Mouse (Mus musculus): ENCODE data around the gene Plcb4. TPM values are rescaled to one million over a fixed set of nuclear protein-coding genes. Genes with fewer than 3 reads are reported as not detected.

Plcb4 gene
- polyA plus RNA-seq, 1 experiment from 2014 or later = 13.8 TPM

- no peak overlapping the region for H3K4me3 ChIP-seq (ENCODE audit: low read depth, low read length)
Measured at GRCm38 (mm10) chr2:135711049-135711924, 52.5 kb downstream of the Plcb4 start.

GRCm38 (mm10) chr2:135711925-135712288 is 53.1 kb downstream of the Plcb4 start:
- DNase-seq (ENCODE audit: low spot score) (peak; percentile 98), ATAC-seq (peak; percentile 94)
- 8% methylated on average over 8 of the region's 8 CpGs for WGBS
- peak overlapping the region; percentile 90 for H3K27ac ChIP-seq (ENCODE audit: low read length)
- no peak overlapping the region for H3K4me3 ChIP-seq (ENCODE audit: low read depth, low read length)
- H3K27me3 ChIP-seq (replicated peaks; ENCODE audit: insufficient read depth, low read length) = no peaks in the 10 kb centered on the region
- H3K9ac ChIP-seq (replicated peaks; ENCODE audit: low read depth) = no peak overlapping the region
- H3K9me3 ChIP-seq (ENCODE audit: low read length) = no peaks in the 10 kb centered on the region
- H3K4me2 ChIP-seq (replicated peaks; ENCODE audit: low read depth, low read length) = peak overlapping the region; percentile 36
- TF ChIP-seq EP300 (IDR thresholded peaks at IDR 0.05) (peak; percentile 95), CTCF (IDR thresholded peaks at IDR 0.05) (peak; percentile 27)
- peaks cover 17% of the 10 kb centered on the region; the same call in 1 of the 2 replicates for H3K4me1 ChIP-seq (ENCODE audit: insufficient read depth, low read depth, low read length)
- no peaks in the 10 kb centered on the region for H3K36me3 ChIP-seq (ENCODE audit: insufficient read depth, low read length)

More at GRCm38 (mm10) chr2:135711049-135711924, 52.5 kb downstream of the Plcb4 start:
- no peaks in the 10 kb centered on the region for H3K36me3 ChIP-seq (ENCODE audit: insufficient read depth, low read length)
- peak; percentile 73 for TF ChIP-seq EP300 (IDR thresholded peaks at IDR 0.05)
- no peak for TF ChIP-seq CTCF (IDR thresholded peaks at IDR 0.05)
- ATAC-seq (peak; percentile 59), DNase-seq (ENCODE audit: low spot score) (peak; percentile 61)
- no peaks in the 10 kb centered on the region for H3K27me3 ChIP-seq (replicated peaks; ENCODE audit: insufficient read depth, low read length)
- H3K27ac ChIP-seq (ENCODE audit: low read length) = peak overlapping the region; percentile 90
- 13% methylated on average over 8 of the region's 8 CpGs for WGBS
- H3K4me2 ChIP-seq (replicated peaks; ENCODE audit: low read depth, low read length) = peak overlapping the region; percentile 36
- peaks cover 17% of the 10 kb centered on the region; the same call in 1 of the 2 replicates for H3K4me1 ChIP-seq (ENCODE audit: insufficient read depth, low read depth, low read length)
- H3K9me3 ChIP-seq (ENCODE audit: low read length) = no peaks in the 10 kb centered on the region
- no peak overlapping the region for H3K9ac ChIP-seq (replicated peaks; ENCODE audit: low read depth)

- TF ChIP-seq EP300 (IDR thresholded peaks at IDR 0.05) (no peak), CTCF (IDR thresholded peaks at IDR 0.05) (no peak)
- no peaks in the 10 kb centered on the region for H3K36me3 ChIP-seq (ENCODE audit: insufficient read depth, low read length)
- no peak for ATAC-seq
- H3K9me3 ChIP-seq (ENCODE audit: low read length) = no peaks in the 10 kb centered on the region
- H3K27ac ChIP-seq (ENCODE audit: low read length) = peak overlapping the region; percentile 90
- no peak overlapping the region for H3K4me3 ChIP-seq (ENCODE audit: low read depth, low read length)
- H3K27me3 ChIP-seq (replicated peaks; ENCODE audit: insufficient read depth, low read length) = no peaks in the 10 kb centered on the region
- 41% methylated on average over 5 of the region's 5 CpGs for WGBS
- H3K9ac ChIP-seq (replicated peaks; ENCODE audit: low read depth) = no peak overlapping the region
- peaks cover 17% of the 10 kb centered on the region; the same call in 1 of the 2 replicates for H3K4me1 ChIP-seq (ENCODE audit: insufficient read depth, low read depth, low read length)
- no peak for DNase-seq (ENCODE audit: low spot score)
- H3K4me2 ChIP-seq (replicated peaks; ENCODE audit: low read depth, low read length) = no peak overlapping the region
Measured at GRCm38 (mm10) chr2:135712331-135712730, 53.5 kb downstream of the Plcb4 start.

GRCm38 (mm10) chr2:135712921-135713320 is 54.1 kb downstream of the Plcb4 start:
- Histone ChIP-seq H3K9me3 (ENCODE audit: low read length) (no peaks in the 10 kb centered on the region), H3K9ac (replicated peaks; ENCODE audit: low read depth) (no peak overlapping the region), H3K4me2 (replicated peaks; ENCODE audit: low read depth, low read length) (no peak overlapping the region), H3K4me1 (ENCODE audit: insufficient read depth, low read depth, low read length) (peaks cover 17% of the 10 kb centered on the region; the same call in 1 of the 2 replicates), H3K36me3 (ENCODE audit: insufficient read depth, low read length) (no peaks in the 10 kb centered on the region), H3K27ac (ENCODE audit: low read length) (0 out of 2 replicates have a peak overlapping the region, but pooled peaks have one; percentile 90), H3K27me3 (replicated peaks; ENCODE audit: insufficient read depth, low read length) (no peaks in the 10 kb centered on the region), H3K4me3 (ENCODE audit: low read depth, low read length) (no peak overlapping the region)
- 73% methylated on average over 5 of the region's 6 CpGs for WGBS
- TF ChIP-seq CTCF (IDR thresholded peaks at IDR 0.05) = no peak
- TF ChIP-seq EP300 (IDR thresholded peaks at IDR 0.05) = no peak
- no peak for ATAC-seq
- no peak for DNase-seq (ENCODE audit: low spot score)

- H3K4me3 ChIP-seq (ENCODE audit: low read depth, low read length) = no peak overlapping the region
- H3K9me3 ChIP-seq (ENCODE audit: low read length) = no peaks in the 10 kb centered on the region
- H3K4me2 ChIP-seq (replicated peaks; ENCODE audit: low read depth, low read length) = no peak overlapping the region
- H3K36me3 ChIP-seq (ENCODE audit: insufficient read depth, low read length) = no peaks in the 10 kb centered on the region
- no peak for DNase-seq (ENCODE audit: low spot score)
- H3K27me3 ChIP-seq (replicated peaks; ENCODE audit: insufficient read depth, low read length) = no peaks in the 10 kb centered on the region
- TF ChIP-seq CTCF (IDR thresholded peaks at IDR 0.05) (no peak), EP300 (IDR thresholded peaks at IDR 0.05) (no peak)
- WGBS = 89% methylated on average over 4 of the region's 4 CpGs
- no peak overlapping the region for H3K9ac ChIP-seq (replicated peaks; ENCODE audit: low read depth)
- ATAC-seq = no peak
- peaks cover 7% of the 10 kb centered on the region; the same call in 1 of the 2 replicates for H3K4me1 ChIP-seq (ENCODE audit: insufficient read depth, low read depth, low read length)
- no peak overlapping the region for H3K27ac ChIP-seq (ENCODE audit: low read length)
Measured at GRCm38 (mm10) chr2:135716180-135716579, 57.4 kb downstream of the Plcb4 start.

Data from lung, postnatal 0 days (tissue).